Mouse (Mus musculus) heart, postnatal 0 days (tissue): ENCODE measurements around the gene 2610001J05Rik. TPM values are rescaled to one million over a fixed set of nuclear protein-coding genes. Genes with fewer than 3 reads are reported as not detected.

Experiments used
- ATAC-seq: fragments of 200-750 bp; cut with Nextera tagmentation; 2 replicates; pipeline ENCODE4 v1.8.0; 2017; ENCODE audit warnings: low read depth, moderate number of reproducible peaks, moderate library complexity; ENCODE audit not compliant: insufficient read depth
- DNase-seq: peaks from one replicate; pipeline ENCODE4 v3.0.0-alpha.2; 2016; ENCODE audit warnings: low spot score
- H3K27ac ChIP-seq: fragments of 300-500 bp; sonication (generic); 2 replicates; pipeline ENCODE4 v1.5.1; 2014; ENCODE audit warnings: low read depth, mild to moderate bottlenecking
- H3K27me3 ChIP-seq: fragments of 300-500 bp; sonication (generic); 2 replicates; pipeline ENCODE4 v1.6.1; 2014; ENCODE audit warnings: low read length, mixed read lengths; ENCODE audit not compliant: control insufficient read depth, insufficient read depth
- H3K36me3 ChIP-seq: fragments of 300-500 bp; sonication (generic); replicated peaks from 2 replicates; pipeline ENCODE4 v1.6.1; 2014; ENCODE audit warnings: low read length, mixed read lengths; ENCODE audit not compliant: control insufficient read depth, insufficient read depth
- H3K4me1 ChIP-seq: fragments of 300-500 bp; sonication (generic); 2 replicates; pipeline ENCODE4 v1.6.1; 2014; ENCODE audit warnings: antibody characterized with exemption; ENCODE audit not compliant: control insufficient read depth, insufficient read depth
- H3K4me2 ChIP-seq: fragments of 300-500 bp; sonication (generic); 2 replicates; pipeline ENCODE4 v1.6.1; 2014; ENCODE audit warnings: low read depth, mild to moderate bottlenecking, low read length, moderate library complexity
- H3K4me3 ChIP-seq: fragments of 300-500 bp; sonication (generic); 2 replicates; pipeline ENCODE4 v1.5.1; 2014; ENCODE audit warnings: low read depth, low read length
- H3K9ac ChIP-seq: fragments of 300-500 bp; sonication (generic); replicated peaks from 2 replicates; pipeline ENCODE4 v1.6.1; 2014; ENCODE audit warnings: low read depth, low read length, mixed read lengths
- H3K9me3 ChIP-seq: fragments of 300-500 bp; sonication (generic); replicated peaks from 2 replicates; pipeline ENCODE4 v1.6.1; 2016; ENCODE audit warnings: low read length; ENCODE audit not compliant: control insufficient read depth
- CTCF ChIP-seq: IDR thresholded peaks from 2 replicates; pipeline ENCODE4 v1.5.1; 2016; ENCODE audit warnings: antibody characterized with exemption, control low read depth, low read depth
- EP300 ChIP-seq: IDR thresholded peaks from 2 replicates; pipeline ENCODE4 v1.6.1; 2016; ENCODE audit warnings: antibody characterized with exemption, low read depth
- WGBS: fragments of 180-500 bp; shearing (Covaris S2); extraction: QIAGEN DNeasy Blood & Tissue Kit; methylation state at CpG from one replicate; pipeline ENCODE4 v1.1.7; 2014; 5-methylcytosine and 5-hydroxymethylcytosine counted together
- polyA plus RNA-seq: library from polyadenylated mRNA; unstranded; fragments of >200 nt; fragmentation: Nextera tagmentation; extraction: Ambion mirVana; gene quantifications from 2 replicates; pipeline ENCODE4 v1.2.1, GENCODE M21; 2015
- total RNA-seq: library from RNA; depleted of rRNA; stranded (reverse); fragments of >200 nt; gene quantifications from 2 replicates; pipeline ENCODE4 v1.2.3, GENCODE M21; 2014; ENCODE audit warnings: low replicate concordance

The 2610001J05Rik gene
- total and polyA plus RNA-seq, 2 experiments from 2014 or later = 5.6 to 119 TPM

GRCm38 (mm10) chr6:13838677-13839344, 32.5 kb downstream of the 2610001J05Rik start:
- H3K4me3 ChIP-seq = peak overlapping the region; percentile 74
- no peaks in the 10 kb centered on the region for H3K36me3 ChIP-seq
- TF ChIP-seq EP300 (no peak), CTCF (no peak)
- no peaks in the 10 kb centered on the region for H3K9me3 ChIP-seq
- H3K9ac ChIP-seq = peak overlapping the region; percentile 74
- under 1% methylated on average over 39 of the region's 41 CpGs for WGBS
- H3K4me2 ChIP-seq = peak overlapping the region; percentile 93
- peak; percentile 67 for DNase-seq
- H3K27ac ChIP-seq = peak overlapping the region; percentile 70
- peak; percentile 91 for ATAC-seq
- H3K4me1 ChIP-seq = no peaks in the 10 kb centered on the region
- H3K27me3 ChIP-seq = 0 out of 2 replicates have a peak, but pooled peaks cover 5% of the 10 kb centered on the region

- H3K4me1 ChIP-seq = no peaks in the 10 kb centered on the region
- H3K9ac ChIP-seq = peak overlapping the region; percentile 74
- 0 out of 2 replicates have a peak, but pooled peaks cover 5% of the 10 kb centered on the region for H3K27me3 ChIP-seq
- TF ChIP-seq EP300 (no peak), CTCF (no peak)
- WGBS = 2% methylated on average over 19 of the region's 19 CpGs
- 0 out of 2 replicates have a peak, but pooled peaks have one; percentile 4 for ATAC-seq
- no peaks in the 10 kb centered on the region for H3K36me3 ChIP-seq
- H3K27ac ChIP-seq = no peak overlapping the region
- peak overlapping the region; percentile 74 for H3K4me3 ChIP-seq
- H3K4me2 ChIP-seq = peak overlapping the region; percentile 93
- no peaks in the 10 kb centered on the region for H3K9me3 ChIP-seq
- DNase-seq = no peak
Observed at GRCm38 (mm10) chr6:13837916-13838676, 33.2 kb downstream of the 2610001J05Rik start.

- Histone ChIP-seq H3K27me3 (0 out of 2 replicates have a peak, but pooled peaks cover 5% of the 10 kb centered on the region), H3K4me1 (no peaks in the 10 kb centered on the region), H3K9me3 (no peaks in the 10 kb centered on the region), H3K4me3 (no peak overlapping the region), H3K27ac (no peak overlapping the region), H3K36me3 (no peaks in the 10 kb centered on the region), H3K9ac (no peak overlapping the region), H3K4me2 (no peak overlapping the region)
- whole genome bisulfite sequencing = 69% methylated on average over 3 of the region's 3 CpGs
- ATAC-seq (no peak), DNase-seq (no peak)
- TF ChIP-seq EP300 (no peak), CTCF (no peak)
Observed at GRCm38 (mm10) chr6:13836967-13837570, 34.2 kb downstream of the 2610001J05Rik start.

- no peak overlapping the region for H3K27ac ChIP-seq
- H3K9ac ChIP-seq = no peak overlapping the region
- H3K4me1 ChIP-seq = no peaks in the 10 kb centered on the region
- ATAC-seq (no peak), DNase-seq (no peak)
- no peaks in the 10 kb centered on the region for H3K36me3 ChIP-seq
- H3K27me3 ChIP-seq = 0 out of 2 replicates have a peak, but pooled peaks cover 5% of the 10 kb centered on the region
- H3K4me2 ChIP-seq = no peak overlapping the region
- 73% methylated on average over 17 of the region's 17 CpGs for WGBS
- no peak overlapping the region for H3K4me3 ChIP-seq
- no peaks in the 10 kb centered on the region for H3K9me3 ChIP-seq
- no peak for TF ChIP-seq EP300
Observed at GRCm38 (mm10) chr6:13835720-13836665, 35.3 kb downstream of the 2610001J05Rik start.

GRCm38 (mm10) chr6:13832770-13833169, 38.5 kb downstream of the 2610001J05Rik start:
- no peak overlapping the region for H3K27ac ChIP-seq
- no peaks in the 10 kb centered on the region for H3K36me3 ChIP-seq
- DNase-seq (no peak), ATAC-seq (no peak)
- H3K27me3 ChIP-seq = 0 out of 2 replicates have a peak, but pooled peaks cover 5% of the 10 kb centered on the region
- no peaks in the 10 kb centered on the region for H3K4me1 ChIP-seq
- TF ChIP-seq CTCF = no peak
- no peak for TF ChIP-seq EP300
- H3K9ac ChIP-seq = no peak overlapping the region
- no peaks in the 10 kb centered on the region for H3K9me3 ChIP-seq
- no peak overlapping the region for H3K4me2 ChIP-seq
- no peak overlapping the region for H3K4me3 ChIP-seq
- WGBS = 77% methylated on average over 2 of the region's 2 CpGs
